Mouse (Mus musculus) spleen, postnatal 10 days (tissue): ENCODE results near the gene Mfap3.
A peak's percentile ranks its signal among the peaks of the same experiment; 100 is the strongest.
"Not testable (repeated sequence)": the region's sequence is repeated elsewhere in the genome, so short reads cannot be mapped to it uniquely, and the experiment has no call there.

Experiments used
- DNase-seq, 2 experiments: peaks; one replicate each; pipeline ENCODE4 v3.0.0; 2021 to 2022; ENCODE audit warnings: low spot score in 2 of 2

Mfap3 gene

DNA sequence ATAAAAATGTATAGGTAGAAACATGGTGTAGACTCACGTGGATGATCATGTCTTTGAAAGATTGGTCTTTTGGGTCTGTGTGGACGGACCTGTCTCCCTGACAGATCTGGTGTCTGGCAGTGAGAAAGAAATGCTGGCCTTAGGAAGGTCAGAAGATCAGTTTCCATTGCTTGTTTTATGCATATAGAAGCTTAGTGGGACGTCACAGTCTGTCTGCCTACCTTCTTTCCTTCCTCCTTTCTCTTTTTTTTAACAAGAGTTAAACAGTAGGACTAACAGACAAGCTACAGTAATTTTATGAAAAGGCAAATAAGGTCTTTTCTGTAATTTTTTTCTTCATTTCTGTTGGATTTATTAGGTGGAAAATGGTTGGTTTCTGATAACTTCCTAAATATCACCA lies 10.6 kb downstream of the Mfap3 start:
- no peak for DNase-seq

DNA sequence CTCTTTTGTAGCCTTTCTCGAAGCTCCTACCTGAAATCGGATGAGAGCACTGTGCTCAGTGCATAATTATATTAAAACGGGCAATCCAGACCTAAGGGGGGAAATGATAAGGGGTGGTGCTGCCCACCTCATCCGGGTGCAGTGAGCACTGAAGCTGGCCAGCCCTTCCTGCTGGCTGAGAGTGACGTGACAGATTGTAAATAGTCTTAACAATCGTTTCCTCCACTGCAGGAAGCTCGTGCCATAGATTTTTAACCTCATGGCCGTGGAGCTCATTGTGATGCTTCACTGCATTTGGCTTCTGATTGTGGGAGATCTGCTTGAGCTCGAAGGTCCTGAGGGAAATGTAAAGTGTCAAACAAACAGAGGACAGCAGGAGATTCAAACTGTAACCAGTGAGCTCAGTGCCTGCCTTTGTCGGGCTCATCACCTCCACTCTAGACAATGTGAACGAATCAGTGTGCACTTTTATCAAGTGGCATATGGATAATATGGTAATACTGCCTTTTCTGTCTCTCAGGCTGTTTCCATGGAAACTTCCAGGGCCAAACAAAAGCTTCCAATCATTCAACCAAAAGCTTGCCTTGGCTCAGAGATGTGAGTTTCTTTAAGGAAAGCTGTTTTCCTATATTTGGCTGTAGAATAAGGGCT lies 13.0 kb downstream of the Mfap3 start:
- DNase-seq = no peak

DNA sequence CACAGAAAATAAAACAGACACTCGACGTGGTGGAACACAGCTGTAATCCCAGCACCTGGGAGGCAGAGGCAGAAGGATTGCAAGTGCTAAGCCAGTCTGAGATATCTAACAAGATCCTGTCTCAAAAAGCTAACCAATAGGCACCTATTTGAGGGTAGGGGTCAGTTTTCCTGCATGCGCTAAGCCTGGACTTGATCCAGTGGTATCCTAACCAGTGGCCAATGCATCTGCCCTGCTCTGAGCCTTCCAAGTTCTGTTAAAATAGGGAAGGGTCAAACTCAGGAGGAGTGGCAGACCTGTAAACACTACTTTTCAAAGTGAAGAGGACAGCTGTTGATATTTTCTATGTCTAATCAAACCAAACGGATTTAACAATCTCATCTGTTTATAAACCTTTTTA lies 13.8 kb downstream of the Mfap3 start:
- DNase-seq = no peak

DNA sequence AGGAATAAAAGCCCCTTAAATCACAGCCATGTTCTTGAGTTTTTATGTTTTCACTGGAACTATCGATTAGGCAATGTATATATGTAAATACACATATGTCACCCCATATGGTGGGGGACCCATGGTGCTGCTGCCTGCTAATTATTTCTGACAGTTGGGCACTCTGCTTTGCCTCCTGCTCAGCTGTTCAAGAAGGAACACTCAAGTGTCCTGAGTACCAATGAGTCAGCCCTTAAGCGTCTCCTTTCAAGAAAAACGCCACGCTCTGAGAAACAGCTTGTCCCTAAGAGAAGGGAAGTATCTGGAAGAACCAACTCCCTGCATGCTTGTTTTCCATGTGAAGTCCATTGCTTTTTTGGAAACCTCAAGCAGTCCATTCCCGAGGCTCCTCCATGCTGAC lies 17.4 kb downstream of the Mfap3 start:
- DNase-seq = no peak

DNA sequence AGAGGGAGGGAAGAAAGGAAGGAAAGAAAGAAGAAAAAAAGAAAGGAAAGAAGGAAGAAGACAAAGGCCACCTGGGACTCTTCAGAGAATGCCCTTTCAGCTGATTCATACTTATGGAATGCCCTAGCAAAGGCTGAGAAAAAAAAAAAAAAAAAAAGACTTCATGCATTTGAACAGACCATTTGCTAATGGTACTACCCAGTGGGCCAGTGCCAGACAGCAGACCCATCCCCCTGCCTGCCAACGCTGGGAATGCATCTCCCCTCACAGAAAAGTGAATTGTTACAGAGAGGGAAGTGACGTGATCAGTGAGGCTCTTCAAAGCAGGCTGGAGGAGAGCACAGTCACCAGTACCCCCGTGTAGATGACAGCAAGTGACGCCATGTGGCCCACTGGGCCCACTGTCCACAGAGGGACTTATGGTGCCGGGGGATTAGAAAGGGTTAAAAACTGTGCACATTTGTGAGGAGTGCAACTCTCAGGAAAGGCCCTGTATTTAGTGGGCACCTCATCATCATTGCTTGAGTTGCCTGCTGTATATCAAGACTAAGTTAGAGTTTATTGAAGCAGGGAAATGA lies 21.5 kb downstream of the Mfap3 start:
- no peak for DNase-seq

DNA sequence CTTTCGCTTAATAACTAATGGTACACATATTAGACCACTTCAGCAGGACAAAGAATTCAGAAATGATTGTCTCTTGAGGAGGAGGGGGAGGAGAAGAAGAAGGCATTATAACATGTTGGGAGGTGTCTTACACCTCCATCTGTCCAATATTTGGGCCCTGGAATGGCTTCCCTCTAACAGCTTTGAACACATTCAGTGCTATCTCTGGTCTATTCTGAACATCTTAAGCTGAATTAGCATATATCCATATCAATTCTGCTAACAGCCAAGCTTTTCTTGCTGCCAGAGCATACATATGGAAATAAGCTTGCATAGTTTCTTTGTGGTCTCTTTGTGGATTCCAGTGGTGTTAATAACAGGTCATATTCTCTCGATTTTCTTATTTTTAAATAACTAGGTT lies 22.2 kb downstream of the Mfap3 start:
- no peak for DNase-seq

DNA sequence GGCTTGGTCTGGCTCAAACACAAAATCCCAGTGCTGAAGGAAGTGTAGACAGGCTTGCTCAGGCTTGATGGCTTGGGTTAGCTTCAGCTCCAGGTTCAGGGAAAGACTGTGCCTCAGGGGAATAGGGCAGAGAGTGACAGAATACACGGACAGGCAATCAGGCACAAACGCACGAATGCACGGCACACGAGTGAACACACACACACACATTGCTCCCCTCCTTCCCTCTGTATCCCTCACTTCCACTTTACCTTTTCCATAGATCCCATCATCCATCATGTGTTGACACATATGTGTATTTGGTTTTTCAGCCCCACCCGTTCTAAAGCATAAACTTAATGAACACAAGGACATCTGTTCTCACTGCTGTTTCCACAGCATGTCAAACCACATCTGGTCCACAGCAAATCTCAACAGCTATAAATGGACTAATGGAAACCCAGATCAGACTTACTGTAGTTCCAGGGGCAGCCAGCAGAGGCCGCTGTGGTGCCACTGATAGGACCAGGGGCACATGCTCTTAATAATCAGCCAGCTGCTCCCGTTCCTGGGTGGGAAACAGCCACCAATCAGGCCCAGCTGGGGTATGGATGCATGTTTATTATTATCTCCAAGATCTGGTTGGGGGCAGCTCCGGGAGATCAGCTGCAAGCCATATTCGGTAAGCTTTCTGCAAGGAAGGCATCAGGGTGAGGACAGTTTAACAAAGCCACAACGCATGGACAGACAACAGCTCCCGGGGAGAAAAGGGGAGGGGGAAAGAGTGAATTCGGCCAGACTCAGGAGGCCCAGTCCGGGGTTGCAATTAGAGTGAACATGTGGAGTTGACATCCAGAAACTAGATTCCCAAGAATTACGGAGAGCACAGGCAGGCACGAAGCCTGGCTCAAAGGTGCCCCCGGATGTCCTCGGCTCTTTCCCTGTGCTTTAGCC lies 30.4 kb downstream of the Mfap3 start:
- DNase-seq = peak; percentile 80 to 87

DNA sequence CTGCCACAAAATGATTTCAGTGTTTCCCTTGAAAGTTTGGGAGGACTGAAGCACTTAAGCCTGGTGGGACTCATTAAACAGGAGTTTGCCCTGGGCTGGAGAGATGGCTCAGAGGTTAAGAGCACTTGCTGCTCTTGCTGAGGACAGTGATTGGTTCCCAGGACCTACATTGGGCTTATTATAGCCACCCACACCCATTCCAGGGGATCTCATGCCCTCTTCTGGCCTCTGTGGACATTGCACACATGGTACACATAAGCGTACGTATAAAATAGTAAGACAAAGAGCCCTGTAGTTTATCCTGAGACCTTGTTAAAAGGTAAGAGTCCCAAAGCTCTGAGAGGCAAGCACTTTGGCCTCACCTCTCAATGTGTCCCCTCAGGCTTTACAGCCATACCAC lies 31.8 kb downstream of the Mfap3 start:
- peak in 1 of 2 experiments; percentile 22 for DNase-seq

DNA sequence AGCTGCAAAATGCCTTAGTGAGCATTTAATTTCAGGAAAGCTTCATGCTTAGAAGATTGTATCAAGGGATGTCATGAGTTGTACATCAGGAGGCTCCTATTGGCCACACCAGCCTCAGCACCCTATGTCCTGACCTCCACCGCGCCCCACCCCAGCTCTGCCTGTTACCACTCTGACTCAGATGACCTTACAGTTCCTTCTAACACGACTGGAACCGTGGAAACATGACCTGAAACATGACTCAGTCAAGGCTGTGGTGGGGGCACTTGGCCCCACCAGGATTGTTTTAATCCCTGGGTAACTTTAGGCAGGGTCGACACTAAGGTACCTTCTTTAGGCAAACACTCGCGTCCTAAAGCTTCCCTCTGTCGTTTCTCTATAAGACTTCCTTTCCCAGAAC lies 32.6 kb downstream of the Mfap3 start:
- DNase-seq = no peak

DNA sequence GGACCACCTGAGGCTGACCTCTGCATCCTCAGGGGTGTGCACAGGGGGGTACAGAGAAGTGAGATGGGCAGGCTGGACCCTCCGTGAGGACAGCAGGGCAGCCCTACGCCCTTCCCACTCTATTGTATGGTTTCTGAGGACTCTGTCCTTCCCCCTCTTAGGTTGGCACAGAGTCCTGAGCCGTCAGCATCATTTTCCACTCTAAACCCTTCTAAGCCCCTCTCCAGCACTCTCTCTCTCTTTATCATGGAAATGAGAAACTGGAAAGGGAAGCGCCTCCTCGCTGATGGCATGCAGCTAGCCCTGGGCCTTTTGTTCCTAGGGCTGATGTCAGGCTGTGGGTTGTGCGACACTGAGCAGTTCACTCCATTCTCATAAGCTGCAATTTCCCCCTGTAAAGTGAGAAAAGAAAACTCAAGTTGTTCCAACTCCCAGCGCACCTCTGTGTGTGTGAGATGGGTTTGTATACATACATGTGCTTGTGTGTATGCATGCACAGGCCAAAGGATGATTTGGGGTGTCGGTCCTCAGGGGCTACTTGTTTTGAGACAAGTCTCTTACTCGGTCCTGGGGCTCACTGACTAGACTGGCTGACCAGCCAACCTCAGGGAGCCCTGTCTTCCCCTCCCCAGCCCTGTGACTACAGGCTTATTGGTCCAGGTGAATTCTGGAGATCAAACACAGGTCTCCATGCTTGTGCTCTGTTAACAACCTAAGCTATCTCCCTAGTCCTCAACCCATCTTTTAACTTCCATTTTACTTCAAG lies 34.7 kb downstream of the Mfap3 start:
- no peak for DNase-seq

DNA sequence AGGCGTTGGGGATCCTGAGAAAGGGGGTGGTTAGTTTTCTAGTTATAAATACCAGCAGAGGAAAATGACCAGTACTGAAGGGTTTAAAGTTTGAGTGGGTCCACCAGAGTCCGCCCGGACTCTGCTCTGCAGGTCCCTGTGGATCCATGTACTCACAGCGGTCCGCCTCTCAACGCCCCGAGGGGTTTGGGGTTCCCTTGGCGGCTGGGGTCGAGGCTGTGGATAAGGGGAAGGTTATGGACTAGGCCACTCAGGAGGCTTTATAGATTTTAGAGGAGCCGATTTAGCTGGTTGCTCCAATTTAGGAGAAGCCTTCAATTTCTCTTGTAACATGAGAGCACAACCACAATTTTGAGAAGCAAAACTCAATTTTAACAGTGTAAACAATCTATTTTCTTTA lies 39.5 kb downstream of the Mfap3 start:
- not testable (repeated sequence) for DNase-seq

DNA sequence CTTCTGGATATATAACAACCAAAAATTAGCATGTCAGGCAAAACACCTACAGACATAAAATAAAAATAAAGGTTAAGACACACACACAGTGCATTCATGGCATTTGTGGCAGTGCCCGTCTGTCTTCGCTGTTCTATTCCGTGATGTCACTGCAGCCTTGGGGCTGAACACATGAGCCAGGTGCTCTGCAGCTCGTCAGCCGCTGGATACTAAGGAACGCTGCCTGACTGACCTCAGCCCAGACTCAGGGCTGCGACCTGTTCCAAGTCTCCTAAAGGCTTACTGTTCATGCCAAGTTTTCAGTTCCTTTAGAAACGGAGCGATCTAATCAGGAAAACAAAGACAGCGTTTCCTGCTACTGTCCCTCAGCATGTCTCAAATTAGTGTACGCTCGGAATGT lies 46.1 kb downstream of the Mfap3 start:
- DNase-seq = no peak

DNA sequence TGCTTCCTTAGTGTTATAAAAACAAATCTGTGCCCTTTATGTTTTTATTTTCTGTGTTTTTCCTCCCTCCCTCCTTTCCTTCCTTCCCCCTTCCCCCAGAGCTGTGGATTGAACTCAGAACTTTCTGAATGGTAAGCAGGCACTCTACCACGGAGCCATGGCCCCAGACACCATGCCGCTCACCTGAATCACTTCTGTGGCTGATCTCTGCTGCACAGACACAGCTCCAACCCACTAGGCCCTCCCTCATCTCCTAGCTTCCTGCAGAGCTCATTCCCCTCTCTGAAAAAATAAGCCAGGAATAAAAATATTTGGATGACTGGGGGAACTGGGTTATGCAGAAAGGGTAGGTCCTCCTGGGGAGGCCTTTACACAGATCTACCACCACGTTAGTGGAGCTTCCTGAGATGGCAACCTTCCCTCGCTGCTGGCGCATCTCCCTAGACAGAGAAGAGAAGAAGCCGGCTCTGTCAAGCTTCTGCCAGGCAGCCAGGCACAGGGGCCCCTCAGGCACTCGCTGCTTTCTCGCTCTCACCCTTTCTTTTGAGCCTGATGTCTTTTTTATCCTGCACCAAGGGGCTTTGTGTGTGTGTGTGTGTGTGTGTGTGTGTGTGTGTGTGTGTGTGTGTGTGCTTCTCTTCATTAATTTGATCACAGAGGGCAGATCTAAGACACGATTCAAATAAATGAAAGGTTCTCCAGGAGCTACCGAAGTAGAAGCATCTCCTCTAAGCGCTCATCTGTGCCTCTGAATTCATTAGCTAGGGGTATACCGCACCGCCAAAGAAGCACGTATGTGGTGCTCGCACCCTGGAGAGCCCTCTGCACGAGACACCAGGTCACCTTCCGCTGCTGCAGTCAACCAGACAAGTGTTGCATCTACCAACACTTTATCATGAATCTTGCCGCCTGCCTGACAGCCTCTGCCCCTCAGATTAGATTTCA lies 47.9 kb downstream of the Mfap3 start:
- no peak for DNase-seq

DNA sequence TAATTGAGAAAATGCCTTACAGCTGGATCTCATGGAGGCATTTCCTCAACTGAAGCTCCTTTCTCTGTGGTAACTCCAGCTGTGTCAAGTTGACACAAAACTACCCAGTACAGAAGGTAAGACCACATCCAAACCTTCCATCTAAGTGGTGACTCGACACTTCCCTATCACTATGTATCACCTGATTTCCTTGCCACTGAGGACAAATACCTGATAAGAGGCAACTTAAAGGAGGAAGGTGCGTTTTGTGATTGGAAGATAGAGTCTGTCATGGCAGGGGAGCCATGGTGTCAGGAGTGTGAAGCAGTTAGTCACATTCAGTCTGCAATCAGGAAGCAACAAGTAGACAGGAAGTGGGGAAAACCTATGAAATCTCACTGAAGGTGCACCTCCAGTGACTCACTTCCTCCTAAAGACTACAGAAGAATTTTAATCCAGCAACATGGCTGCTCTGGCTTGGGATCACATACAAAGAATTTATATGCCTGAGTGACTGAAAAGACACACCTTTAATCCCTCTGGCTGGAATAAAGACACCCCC lies 50.6 kb downstream of the Mfap3 start:
- no peak for DNase-seq

DNA sequence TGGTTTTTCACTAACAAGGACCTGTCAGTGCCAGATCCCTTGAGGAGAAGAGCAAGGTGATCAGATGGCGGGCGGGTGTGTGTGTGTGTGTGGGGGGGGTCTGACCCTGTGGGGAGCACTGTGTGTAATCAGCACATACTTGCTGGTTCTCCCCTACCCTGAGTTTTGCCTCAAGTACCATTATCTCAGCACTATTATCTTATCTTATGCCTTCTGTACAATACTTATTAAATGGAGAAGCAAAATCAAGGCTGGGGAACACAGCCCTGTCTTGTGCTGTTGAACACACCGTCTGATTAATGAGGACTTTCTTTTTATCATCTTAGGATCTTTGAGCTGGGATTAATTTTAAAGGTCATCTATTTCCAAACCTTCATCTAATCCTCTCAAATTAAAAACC lies 52.6 kb downstream of the Mfap3 start:
- DNase-seq = no peak

DNA sequence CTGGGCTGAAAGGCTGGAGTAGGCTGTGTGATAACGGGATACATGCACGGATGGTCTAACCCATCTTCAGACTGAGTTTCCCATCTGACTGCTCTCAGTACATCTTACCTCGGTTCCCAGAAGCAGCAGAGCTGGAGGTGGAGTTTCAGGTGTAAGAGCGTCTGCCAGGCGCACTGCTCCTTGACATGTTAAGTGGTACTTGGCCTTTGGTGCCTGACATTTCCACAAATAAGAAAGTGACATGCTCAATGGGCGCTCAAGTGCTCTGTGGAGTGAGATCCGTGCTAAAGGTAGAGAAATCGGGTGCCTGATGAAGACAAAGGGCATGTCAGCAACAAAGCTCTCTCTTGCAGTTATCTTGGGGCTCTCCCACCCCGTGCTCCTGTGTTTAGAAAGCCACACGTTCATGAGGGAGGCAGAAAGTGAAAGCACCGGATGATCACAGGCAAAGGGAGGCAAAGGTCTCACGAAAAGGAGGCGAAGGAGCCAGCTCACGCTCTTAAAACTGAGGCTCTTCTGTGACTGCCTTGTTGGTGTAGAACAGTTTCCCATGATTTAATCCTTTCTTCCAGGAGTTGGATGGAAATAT lies 55.3 kb downstream of the Mfap3 start:
- no peak for DNase-seq

DNA sequence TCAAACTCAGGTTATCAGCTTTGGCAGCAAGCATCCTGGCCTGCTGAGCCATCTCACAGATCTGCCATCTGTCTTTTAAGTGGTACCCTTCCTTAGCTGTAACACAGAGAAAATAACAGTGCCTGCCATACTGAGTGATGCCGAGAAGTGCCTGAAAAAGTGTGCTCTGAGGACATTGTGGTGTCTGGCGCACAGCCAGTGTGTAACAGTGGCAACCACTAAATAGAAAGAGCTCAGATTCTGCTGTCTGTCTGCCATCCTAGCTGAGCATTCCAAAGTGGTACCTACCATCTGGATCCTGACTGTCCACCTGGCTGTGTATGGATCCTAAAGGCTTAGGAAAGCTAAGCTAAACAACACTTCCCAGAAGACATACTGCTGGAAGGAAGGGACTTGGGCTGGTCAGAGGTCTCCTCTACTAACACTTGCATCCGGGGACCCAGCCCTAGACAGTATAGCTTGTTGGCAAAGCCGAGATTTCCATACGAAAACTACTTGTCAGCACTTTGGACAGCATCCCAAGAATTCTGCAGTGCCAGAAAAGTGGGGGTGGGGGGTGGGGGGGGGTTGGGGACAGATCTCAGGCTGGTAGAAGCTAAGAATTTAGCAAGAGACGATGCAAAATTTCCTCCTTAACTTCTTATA lies 58.5 kb downstream of the Mfap3 start:
- DNase-seq = no peak

DNA sequence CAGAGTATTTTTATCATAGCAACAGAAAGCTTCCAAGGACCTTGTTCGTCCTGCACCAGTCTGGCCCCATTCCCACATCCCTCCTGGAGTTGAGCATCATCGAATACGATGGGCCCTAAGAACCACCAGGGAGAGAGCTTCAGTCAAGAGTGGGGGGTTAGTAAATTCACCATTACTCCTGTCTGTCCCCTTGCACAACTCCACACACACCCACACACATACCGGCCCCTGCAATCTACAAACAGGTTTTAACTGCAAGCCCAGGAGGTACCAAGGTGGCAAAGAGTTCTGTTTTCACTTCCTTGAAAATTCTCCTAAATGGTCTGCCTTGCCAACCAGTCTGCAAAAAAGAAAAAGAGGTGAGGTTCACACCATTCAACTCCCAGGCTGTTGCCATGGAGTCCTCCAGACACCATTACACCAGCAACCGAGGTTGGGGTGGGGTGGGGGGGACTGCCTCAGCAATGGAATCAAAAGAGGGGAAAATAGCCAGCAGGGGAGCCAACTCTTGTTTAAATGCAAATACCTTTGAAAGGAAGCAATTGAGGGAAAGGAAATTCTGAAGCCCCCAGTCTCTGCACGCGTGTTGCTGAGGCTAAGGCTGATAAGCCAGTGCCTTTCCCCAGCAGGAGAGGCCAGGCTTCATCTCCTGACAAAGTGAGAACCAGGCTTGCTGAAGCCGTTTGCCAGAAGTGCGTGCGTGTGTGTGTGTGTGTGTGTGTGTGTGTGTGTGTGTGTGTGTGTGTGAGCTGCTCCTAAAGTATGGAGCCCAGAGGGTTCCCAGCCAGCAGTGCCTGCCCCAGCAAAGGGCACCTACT lies 64.6 kb downstream of the Mfap3 start:
- DNase-seq = no peak
